Mouse (Mus musculus) mature B cell (primary cell): ENCODE data around the gene Col4a3.

Experiments
- in situ Hi-C: fragments of 300-500 bp; cut with MboI; formaldehyde crosslinking; loops from 2 replicates; pipeline ENCODE4 v1.14.3; 2019

Col4a3 gene

DNA sequence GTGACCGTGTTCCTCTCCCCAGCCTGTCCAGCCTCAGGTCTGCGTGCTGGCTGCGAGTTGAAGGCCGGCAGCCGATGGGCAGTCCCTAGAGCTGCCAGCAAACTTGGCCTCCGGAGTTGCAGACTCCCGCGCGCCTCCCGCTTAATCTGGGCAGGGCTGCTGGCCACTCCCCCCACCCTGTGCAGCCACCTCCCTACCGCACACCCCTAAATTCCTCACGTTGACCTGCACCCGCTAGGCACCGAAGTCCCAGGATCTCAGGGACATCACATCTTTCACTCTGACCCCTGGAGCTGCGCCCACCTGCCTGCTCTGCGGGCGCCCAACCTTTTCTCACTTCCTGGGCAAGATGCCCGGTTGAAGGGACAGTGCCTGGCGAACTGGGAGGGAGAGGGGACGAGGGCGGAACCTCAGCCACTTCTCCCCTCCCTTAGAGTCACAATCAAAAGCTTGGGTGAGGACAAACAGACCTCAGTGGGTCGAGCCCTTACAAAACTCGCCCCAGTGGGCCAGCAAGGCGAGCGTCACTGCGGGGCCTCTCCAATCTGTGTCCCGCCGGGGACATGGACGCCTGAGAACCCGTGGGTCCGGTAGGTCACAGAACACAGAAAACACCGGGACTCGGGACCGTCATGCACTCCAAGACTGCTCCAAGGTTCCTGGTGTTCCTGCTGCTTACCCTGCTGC, at the start of gene Col4a3, which contains the start of gene Col4a4:
Gene Col4a3, plus strand, starts transcription at position 209 of the 687 bp plus-strand sequence.
Gene Col4a4, minus strand, starts transcription at position 137 of the 687 bp plus-strand sequence.
- in situ Hi-C loops, result no loop called here

DNA sequence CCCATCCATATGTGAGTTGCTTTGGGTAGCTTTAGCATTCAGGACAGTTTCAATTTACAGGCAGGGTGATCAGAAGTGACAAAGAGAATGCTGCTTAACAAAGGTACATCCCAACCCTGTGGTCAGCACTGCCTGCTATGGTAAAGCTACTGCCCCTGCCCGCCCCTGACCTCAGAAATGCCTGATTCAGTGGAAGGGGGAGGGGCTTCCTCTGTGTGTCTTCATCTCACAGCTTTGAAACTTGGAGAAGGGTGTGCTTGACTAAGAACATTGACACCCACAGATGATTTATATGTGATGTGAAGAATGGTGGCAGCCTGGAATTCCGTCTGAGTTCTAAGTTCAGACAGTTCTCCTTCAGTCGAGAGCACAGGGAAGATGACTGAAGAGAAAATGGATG, 48.9 kb upstream of the Col4a3 start:
- in situ Hi-C loops, result no loop called here

DNA sequence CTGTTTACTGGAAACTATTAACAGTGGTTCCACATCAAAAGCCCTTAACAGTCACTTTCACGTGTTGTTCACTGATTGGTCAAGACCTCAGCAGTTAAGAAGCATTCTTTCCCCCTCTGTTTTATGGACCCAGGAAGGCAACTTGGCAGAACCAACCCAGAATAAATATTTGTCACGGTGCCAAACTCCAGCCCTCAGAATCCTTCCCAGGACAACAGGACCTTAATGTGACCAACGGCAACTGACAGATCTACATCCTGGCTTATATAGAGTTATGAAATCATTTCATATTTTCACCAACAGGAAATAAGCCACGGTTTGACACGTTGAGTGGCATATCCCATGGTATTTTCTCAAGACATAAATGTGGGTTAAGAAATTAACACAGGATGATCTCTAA, 46.7 kb upstream of the Col4a3 start:
- in situ Hi-C loops, result no loop called here

DNA sequence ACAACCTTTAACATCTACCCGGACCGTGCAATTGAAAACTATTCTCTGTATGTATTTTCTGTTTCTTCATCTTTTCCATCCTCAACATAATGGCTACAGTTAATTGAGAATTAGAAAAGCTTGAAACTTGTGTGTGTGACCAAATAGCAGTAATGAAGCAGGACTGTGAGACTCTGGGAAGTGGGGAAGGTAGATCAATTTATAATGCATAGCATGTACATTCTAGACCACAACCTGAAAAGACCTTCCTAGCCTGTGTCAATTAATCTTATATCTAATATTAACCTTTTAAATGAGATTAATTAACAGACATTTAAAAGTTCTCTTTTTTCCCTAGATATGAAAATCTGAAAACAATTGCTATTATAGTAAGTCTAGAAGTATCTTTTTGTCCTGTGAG, 42.8 kb upstream of the Col4a3 start:
- in situ Hi-C loops, result no loop called here

DNA sequence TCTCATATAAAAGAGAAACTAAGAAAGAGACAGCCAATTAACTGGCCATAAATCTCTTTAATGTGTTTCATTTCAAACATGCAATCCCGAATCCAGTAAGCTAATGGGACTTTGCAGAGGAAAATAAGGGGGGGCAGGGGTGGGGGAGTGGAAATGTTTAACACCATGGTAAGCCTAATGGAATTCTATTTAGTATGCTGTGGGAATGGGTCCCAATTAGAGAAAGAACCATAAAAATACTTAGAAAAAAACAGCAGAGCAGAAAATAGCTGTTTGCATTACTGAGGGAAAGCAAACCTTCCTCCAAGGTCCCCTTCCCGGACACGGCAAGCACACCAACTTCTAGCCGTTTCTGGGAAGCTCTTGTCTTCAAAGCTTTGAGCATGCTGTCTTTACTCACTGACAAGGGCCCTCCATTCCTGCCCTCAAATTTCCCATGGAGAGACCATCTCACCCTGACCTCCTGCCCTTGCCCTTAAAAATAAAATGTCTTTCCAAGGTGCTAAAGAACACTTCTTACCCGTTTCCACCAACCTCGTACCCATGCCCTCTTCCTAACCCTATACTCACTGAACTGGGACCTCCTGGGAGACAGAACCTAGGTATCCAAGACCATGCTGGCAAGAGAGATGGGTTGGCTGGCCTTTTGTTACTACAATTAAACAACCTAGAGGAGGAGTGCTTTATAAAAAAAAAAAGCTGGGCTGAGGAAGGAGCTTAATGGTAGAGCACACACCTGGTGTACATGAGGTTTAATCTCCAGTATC, 42.1 kb upstream of the Col4a3 start:
- in situ Hi-C loops, result no loop called here

DNA sequence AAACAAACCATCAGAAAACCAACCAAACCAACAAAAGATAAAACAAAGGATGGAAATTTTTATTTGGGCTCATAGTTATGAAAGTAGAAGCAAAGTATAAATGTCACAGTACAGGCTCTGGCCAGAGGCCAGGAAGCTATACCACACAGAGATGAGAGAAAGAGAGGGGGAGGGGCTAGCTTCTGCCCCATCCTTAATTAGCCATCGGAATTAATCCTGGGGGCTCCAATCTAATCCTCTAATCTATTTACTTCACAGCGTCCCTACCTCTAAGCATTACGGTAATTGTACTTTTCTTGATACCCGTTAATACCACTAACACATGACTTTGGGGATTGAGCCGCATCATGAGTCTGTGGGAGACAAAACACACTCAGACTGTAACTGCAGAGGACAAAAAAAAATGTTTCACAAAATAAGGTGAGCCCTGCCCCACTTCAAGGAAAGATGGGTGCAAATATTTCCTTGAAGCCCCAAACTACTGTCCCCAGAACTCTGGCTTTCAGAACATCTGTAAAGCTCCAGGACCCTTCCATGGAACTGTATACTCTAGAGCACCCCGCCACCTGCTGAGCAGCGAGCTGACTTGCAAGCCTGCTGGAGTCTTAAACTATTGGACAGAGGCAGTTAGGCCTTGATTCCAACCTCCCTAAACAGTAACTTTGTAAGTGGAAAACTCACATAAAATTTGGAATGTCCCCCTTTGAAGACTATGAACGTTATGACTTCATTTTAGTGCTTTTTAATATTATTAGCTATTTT, 41.3 kb upstream of the Col4a3 start:
- in situ Hi-C loops, result no loop called here

DNA sequence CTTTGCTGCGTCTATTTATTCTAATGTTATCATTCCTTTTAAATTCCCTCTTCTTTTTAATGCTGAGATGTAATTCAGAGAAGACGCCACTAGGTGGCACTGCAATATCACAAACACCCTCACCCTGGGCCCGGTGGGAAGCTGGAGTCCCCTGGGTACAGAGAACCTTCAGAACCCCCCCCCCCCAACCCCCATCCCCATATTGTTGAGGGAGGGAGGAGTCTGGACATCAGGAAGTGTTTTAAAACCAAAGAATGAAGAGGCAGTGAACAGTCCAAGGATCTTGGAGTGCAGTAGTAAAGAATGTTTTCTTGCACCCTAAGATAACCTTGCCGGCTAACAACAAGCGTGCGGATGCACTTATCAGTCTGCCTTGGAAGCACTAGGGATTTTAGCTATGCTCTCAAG, 32.3 kb upstream of the Col4a3 start:
- in situ Hi-C loops, result no loop called here

DNA sequence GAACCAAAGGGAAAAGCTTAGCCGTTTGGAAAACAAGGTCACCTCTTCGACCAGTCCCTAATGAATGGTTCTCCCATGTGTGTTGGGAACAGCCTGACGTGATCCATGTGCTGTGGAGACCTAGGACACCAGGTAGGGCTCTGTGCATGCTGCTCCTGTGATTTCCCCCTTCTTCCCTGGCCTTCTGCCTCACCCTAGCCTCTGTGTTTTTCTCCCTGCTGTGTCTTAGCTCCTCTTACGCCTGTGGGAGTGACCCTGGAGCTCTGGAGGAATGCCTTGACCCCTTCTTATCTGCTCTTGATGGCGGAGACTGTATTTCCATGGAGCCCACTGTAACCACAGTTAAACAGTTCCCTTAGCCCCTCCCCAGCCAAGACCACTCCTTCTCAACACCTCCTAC, 31.8 kb upstream of the Col4a3 start:
- in situ Hi-C loops, result no loop called here

DNA sequence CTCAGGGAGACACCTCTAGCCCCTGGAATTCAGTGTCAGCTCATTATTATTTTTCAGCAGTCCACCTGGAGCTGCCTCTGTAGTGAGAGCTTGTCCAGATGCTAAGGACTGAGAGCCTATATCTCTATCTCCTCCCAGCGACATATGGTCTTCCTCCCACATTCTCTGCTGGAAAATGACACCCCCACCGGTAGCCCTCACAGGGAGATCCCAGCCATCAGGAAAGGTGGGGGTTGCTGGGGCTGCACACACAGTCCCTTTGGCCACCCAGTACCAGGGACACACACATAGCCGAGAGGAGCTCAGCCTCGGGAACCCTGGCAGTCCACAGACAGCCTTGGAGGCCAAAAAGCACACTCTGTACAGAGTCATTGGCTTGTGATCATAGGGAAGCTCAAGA, 26.5 kb upstream of the Col4a3 start:
- in situ Hi-C loops, result no loop called here

DNA sequence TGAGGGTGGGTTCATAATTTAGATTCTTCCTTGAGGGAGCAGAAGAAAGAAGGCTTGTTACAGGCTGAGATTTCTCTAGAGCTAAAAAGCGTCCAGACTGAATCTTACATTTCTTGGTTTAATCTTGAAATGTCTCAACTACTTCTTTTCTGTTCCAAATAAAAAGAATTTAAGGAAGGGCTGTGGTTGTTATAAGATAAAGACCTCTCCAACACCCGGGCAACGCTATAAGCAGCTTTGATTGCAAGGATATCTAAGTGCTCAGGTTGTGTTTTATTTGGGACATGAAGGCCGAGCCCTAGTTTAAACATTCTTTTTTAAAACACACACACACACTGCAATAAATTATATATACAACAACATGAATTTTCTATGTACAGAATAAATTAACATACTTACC, 17.3 kb upstream of the Col4a3 start:
- in situ Hi-C loops, result no loop called here

DNA sequence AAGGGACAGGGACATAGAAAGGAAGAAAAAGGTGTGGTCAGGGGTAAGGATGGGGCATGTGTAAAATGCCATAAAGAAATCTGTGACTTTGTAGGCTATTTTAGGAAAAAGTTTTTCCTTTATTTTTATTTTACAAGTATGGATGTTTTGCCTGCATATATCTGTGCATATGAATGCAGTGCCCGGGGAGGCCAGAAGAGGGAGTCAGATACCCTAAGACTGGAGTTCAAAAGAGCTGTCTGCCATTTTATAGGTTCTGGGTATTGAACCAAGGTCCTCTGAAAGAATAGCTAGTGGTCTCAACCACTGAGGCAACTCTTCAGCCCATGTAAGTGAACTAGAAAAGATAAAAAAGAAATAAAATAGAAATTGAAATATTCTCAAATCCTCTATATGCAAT, 15.0 kb upstream of the Col4a3 start:
- in situ Hi-C loops, result no loop called here

DNA sequence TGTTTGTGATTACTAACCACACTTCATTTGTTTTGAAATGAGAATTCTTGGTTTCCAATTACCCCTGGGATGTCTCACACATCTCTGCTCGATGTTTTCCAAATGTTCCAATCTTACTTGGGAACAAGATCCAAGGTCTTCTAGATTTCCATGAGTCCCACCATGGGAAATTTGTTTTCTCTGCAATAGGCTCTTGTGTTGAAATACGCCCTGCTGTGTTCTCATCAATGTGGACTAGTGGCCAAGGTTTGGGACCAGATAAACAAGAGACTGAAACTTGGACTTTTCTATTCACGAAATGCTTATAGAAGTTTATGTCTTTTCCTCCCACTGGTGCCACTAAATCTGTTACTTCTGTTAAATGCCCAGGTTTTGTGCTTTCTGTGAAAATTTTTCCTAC, 11.0 kb upstream of the Col4a3 start:
- in situ Hi-C loops, result no loop called here

DNA sequence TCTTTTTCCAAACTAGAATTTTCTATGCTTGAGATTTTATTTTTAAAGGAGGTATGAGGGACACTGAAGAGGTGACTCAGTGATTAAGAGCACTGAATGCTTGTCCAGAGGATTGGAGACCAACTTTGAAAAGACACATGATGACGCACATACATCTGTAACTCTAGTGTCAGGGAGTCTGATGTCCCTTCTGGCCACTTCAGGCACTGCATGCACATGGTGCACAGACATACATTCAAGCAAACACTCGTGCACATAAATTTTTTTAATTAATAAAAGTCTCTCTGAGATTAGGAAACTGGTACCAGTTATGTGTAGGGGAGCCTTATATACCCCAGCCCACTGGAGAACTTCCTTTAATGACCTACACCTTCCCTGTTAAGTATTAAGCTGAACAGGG, 10.5 kb upstream of the Col4a3 start:
- in situ Hi-C loops, result no loop called here

DNA sequence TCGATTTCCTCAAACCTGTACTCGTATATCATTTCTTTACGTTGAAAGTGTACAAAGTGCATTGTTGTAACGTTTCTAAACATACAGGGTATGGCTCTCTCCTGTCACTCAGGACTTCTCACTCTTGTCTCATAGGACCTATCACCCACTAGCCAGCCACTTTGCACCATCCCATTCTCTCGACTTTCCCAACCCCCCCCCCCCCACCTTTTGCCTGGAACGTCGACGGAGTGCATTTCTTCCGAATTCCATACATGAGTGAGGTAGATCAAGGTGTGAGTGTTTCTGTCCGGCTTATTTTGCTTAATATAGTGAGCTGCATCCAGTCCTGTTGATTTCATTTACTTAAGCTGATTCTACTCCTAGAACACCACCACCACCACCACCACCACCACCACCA, 9.4 kb upstream of the Col4a3 start:
- in situ Hi-C loops, result no loop called here

DNA sequence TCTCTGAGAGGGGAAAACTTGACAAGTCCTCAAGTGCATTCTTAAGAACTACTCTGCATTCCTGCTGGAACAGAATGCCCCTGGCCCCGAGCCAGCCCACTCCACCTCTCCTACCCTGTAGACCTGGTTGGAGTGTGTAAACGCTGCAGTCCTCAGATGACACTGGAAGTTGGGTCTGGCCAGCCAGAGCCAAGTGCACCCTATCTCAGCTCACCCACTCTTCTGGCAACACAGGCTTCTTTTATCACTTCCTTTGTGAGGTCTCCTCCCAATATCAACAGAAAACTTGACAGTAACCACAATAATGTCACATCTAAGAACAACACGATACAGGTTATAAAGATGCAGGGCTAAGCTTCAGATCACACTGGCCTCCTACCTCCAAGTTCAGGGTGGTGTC, 8.8 kb upstream of the Col4a3 start:
- in situ Hi-C loops, result no loop called here

DNA sequence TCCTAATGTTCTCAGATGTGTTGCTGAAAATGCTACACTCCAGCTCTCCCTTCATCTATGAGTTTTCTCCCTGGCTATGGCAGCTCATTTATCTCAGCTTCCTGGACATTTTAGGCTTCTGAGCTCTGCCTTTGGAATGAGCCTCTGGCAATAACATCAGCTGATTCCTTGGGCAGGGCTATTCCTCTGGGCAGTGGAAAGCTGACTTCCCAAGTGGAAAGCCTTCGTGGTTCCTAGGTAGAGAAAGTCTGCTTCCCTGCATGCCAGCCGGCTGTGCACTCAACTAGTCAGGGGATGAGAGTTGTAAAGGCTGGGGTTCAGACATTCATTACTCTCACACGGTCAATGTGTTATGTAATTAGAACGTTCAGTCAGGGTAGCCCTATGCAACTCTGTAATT, 8.4 kb upstream of the Col4a3 start:
- in situ Hi-C loops, result no loop called here

DNA sequence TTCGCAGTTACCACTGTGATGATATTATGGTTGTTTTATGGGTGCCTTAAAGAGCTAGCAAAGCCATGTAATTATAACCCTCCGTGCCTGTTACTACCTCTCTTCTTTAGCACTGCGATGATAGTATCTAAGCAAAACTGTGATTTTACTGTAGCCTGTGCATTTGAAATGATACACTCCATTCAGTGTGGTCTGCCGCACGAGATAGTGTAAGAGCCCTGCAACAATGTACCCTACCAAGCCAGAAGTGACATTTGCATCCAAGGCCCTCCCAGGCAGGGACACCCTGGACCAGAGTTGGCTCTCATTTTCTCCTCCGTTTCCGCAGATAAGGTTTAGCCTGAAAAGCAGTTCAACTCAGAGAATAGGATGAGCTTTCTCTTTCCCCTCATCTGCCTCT, 740 bp upstream of the Col4a3 start:
- in situ Hi-C loops, result no loop called here

DNA sequence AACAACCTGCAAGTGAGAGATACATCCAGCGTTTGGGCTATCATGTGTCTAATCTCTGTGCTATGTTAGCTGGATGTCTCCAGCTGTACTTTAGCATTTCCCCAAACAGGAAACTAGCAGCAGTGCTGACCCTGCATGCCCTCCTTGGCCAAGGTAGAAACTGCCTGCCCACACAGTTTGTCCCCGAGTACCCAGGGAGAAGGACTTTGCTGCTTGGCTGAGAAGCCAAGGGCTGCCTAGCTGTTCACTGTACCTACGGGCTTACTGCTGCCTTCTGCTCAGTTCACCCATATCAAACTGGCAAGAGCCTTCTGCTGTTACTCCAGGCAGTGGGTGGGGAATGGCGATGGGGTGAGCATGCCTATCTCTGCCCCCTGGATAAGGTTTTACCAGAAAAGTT, 3.5 kb downstream of the Col4a3 start:
- in situ Hi-C loops, result no loop called here

DNA sequence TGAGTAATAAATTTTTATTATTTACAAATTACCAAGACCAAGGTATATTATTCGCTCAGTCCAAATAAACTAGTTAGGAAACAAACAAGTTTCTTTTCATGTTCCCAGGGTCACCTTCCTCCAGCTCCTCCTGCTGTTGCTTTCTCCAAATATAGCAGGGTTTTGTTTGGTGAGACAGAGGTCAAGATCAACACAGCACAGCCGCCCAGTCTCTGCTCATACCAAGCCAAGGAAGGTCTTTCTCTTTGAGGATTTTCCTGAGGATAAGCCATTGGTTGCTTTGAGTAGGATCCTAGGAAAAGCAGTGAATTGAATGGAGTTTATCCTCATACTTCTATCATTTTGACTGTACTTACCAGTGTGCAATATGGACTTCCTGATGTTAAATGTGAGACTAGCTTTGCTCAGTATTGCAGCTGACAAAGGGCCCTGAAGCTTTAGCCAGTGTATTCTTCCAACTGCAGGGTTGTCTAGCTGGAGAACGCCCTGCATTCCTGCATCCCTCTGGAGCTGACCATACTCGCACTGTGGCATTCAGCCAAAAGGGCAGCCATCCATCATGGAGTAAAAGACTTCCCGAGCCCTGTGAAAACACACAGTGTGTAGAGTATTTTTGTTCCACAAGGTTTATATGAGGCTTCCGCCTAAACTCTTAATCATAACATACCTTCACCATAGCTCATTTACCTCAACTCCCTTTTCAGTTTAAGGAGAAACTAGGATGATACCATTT, 10.3 kb downstream of the Col4a3 start:
- in situ Hi-C loops, result no loop called here

DNA sequence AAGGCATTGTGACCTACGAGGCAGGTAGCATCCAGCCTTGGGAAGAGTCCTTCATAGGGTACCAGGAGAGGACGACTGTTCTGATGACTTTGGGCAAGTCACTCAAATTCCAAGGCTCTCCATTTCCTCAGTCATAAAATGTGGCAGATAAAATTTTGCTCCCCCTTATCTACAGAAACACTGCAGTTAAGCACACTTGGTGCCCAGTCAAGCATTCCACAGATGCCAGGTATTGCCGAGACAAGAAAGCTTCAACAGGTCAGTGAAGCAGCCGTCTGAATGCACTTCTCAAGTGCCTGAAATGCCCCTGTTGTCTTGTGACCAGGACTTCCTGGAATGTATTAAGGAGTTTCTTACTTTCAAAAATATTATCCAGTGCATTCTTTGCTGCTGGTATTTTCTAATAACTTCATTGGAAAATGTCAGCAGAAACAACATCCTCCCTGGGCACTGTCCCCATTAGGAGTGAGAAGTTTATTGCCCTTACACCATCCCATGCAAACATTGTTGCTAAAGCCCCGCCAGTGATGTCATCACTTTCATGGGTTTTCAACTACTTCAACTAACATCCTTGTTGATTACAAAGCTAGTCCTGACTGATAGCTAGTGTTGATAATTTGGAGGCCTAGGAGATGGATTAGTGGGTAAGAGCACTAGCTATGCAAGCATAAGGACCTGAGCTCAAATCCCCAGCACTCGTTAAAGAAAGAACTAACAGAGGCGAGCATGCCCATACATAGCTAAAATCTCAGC, 16.7 kb downstream of the Col4a3 start:
- in situ Hi-C loops, result no loop called here

DNA sequence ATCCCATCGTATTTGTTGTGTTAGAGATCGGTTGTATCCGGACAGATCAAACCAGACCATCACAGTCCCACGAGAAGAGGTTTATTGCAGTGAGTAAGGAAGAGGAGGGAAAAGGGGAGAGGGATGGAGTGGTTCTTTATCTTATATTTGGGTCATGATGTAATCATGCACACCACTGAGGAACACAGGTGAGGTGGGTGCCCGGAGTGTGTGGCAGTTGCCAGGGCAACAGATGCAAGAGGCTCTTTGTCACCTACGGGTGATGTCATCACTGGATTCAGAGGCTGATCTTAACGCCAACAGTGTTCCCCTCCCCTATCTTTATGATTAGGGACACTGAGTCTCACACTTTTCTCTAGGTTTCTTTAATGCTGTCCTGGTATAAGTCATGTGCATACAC, 18.6 kb downstream of the Col4a3 start:
- in situ Hi-C loops, result no loop called here
